Mouse (Mus musculus) liver, embryonic 11.5 days (tissue): ENCODE measurements around the gene E330009J07Rik. TPM values are rescaled to one million over a fixed set of nuclear protein-coding genes. Genes with fewer than 3 reads are reported as not detected.
A peak's percentile ranks its signal among the peaks of the same experiment; 100 is the strongest.

Experiments
- ATAC-seq: fragments of 200-750 bp; cut with Nextera tagmentation; replicated peaks from 2 replicates; pipeline ENCODE4 v1.8.0; 2017; ENCODE audit warnings: moderate number of reproducible peaks, mild to moderate bottlenecking, moderate TSS enrichment, moderate library complexity; ENCODE audit not compliant: low FRiP score
- DNase-seq: peaks from one replicate; pipeline ENCODE4 v3.0.0-alpha.2; 2017; ENCODE audit warnings: low spot score
- H3K27ac ChIP-seq: fragments of 300-500 bp; sonication (generic); 2 replicates; pipeline ENCODE4 v1.5.1; 2014; ENCODE audit warnings: mild to moderate bottlenecking, low read depth, low read length, control low read depth
- H3K27me3 ChIP-seq: fragments of 300-500 bp; sonication (generic); replicated peaks from 2 replicates; pipeline ENCODE4 v1.6.1; 2014; ENCODE audit warnings: low read length, mixed read lengths; ENCODE audit not compliant: control insufficient read depth, insufficient read depth
- H3K36me3 ChIP-seq: fragments of 300-500 bp; sonication (generic); 2 replicates; pipeline ENCODE4 v1.6.1; 2014; ENCODE audit warnings: mild to moderate bottlenecking, low read length, moderate library complexity, mixed read lengths; ENCODE audit not compliant: control insufficient read depth, insufficient read depth
- H3K4me1 ChIP-seq: fragments of 300-500 bp; sonication (generic); replicated peaks from 2 replicates; pipeline ENCODE4 v1.6.1; 2014; ENCODE audit warnings: low read length, mixed read lengths; ENCODE audit not compliant: control insufficient read depth, insufficient read depth
- H3K4me2 ChIP-seq: fragments of 300-500 bp; sonication (generic); 2 replicates; pipeline ENCODE4 v1.6.1; 2014; ENCODE audit warnings: mild to moderate bottlenecking, control low read depth, moderate library complexity
- H3K4me3 ChIP-seq: fragments of 300-500 bp; sonication (generic); 2 replicates; pipeline ENCODE4 v1.5.1; 2014; ENCODE audit warnings: low read depth, low read length, control low read depth
- H3K9ac ChIP-seq: fragments of 300-500 bp; sonication (generic); 2 replicates; pipeline ENCODE4 v1.6.1; 2014; ENCODE audit warnings: low read depth, low read length, control low read depth
- H3K9me3 ChIP-seq: fragments of 300-500 bp; sonication (generic); 2 replicates; pipeline ENCODE4 v1.6.1; 2016; ENCODE audit warnings: low read length, inconsistent platforms, mixed read lengths; ENCODE audit not compliant: control insufficient read depth
- WGBS: fragments of 180-500 bp; shearing (Covaris S2); extraction: QIAGEN DNeasy Blood & Tissue Kit; methylation state at CpG from one replicate; pipeline ENCODE4 v1.1.7; 2014; 5-methylcytosine and 5-hydroxymethylcytosine counted together
- polyA plus RNA-seq: library from polyadenylated mRNA; unstranded; fragments of >200 nt; fragmentation: Nextera tagmentation; extraction: Ambion mirVana; gene quantifications from 2 replicates; pipeline ENCODE4 v1.2.1, GENCODE M21; 2014

The E330009J07Rik gene
- polyA plus RNA-seq, 1 experiment from 2014 or later = 5.5 TPM

DNA sequence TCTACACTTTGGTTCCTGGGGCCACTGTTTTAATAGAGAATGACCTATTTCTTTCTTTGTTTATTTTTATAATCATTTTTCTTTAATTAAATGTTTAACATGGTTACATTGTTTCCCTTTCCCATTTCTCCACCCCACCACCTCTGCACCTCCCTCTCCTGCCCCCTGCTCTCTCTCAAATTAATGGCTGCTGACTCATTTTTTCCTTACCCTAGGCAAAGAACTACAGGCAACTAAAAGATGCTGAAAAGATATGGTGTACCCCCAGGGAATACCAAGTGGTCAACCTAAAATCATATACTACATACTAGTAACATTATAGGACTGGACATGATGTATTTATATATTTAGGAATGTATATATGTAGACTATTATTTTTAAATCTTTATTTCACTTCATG, 12.7 kb upstream of the E330009J07Rik start:
- no peaks in the 10 kb centered on the region for H3K36me3 ChIP-seq
- no peak overlapping the region for H3K4me2 ChIP-seq
- ATAC-seq (no peak), DNase-seq (no peak)
- H3K9ac ChIP-seq = no peak overlapping the region
- H3K27me3 ChIP-seq = no peaks in the 10 kb centered on the region; the same call in 1 of the 2 replicates
- no peak overlapping the region for H3K27ac ChIP-seq
- no peaks in the 10 kb centered on the region for H3K4me1 ChIP-seq
- no peak overlapping the region for H3K4me3 ChIP-seq
- no peaks in the 10 kb centered on the region for H3K9me3 ChIP-seq

DNA sequence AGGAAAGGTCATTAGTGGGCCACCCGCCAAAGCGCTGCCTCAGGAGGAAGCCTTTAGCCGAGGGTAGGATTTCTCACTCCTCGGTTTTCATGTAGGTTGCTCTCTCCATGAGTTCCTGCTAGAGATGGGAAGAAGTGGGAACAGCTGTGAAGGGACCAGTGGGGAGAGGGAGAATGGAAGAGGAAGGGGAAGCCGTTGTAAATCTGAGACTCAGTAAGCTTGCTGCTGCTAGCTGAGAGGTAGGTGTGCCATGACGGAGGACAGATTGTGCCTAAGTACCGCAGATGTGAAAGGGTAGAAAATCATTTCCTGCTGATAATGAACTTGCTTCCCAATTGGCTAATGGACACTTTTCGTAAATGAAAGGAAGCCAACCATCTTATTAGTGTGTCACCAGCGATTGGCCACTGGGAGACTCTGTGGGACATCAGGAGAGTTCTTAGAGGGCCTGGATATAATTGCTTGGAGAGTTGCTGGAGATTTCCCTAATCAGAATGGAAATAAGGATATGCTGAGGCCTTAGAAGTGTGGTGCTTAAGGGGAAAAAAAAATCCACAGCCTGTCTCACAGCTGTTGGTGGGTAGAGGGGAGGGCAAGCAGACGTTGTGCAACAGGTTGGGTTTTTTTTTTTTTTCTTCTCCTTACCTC, 7.5 kb upstream of the E330009J07Rik start:
- no peak overlapping the region for H3K4me2 ChIP-seq
- DNase-seq = no peak
- WGBS = 25% methylated on average over 10 of the region's 10 CpGs
- peaks cover 5% of the 10 kb centered on the region; the same call in 1 of the 2 replicates for H3K27me3 ChIP-seq
- no peaks in the 10 kb centered on the region for H3K4me1 ChIP-seq
- no peak overlapping the region for H3K27ac ChIP-seq
- no peak overlapping the region for H3K9ac ChIP-seq
- no peak for ATAC-seq
- no peaks in the 10 kb centered on the region for H3K36me3 ChIP-seq
- no peak overlapping the region for H3K4me3 ChIP-seq
- H3K9me3 ChIP-seq = no peaks in the 10 kb centered on the region

DNA sequence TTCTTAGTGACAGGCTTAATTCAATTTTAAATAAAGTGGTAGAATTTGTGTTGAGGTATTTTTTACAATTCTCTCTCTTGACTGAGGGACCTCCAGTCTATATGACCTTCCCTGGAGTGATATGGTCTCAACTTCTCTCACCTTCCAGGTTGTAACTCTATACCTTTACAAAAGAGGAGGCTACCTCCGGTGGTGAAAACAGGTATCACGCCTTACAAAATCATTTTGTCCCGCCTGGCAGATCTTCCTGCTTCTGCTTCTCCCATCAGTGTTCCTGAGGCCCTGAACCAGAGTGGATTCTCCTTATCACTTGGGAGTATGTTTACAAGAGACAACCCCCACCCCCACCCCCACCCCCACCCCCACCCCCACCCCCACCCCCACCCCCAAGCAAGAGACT, 5.8 kb upstream of the E330009J07Rik start:
- Histone ChIP-seq H3K4me2 (no peak overlapping the region), H3K4me1 (no peaks in the 10 kb centered on the region), H3K9me3 (no peaks in the 10 kb centered on the region), H3K9ac (no peak overlapping the region), H3K4me3 (no peak overlapping the region), H3K27ac (no peak overlapping the region), H3K36me3 (no peaks in the 10 kb centered on the region), H3K27me3 (peaks cover 5% of the 10 kb centered on the region; the same call in 1 of the 2 replicates)
- DNase-seq (no peak), ATAC-seq (no peak)
- 34% methylated on average over 3 of the region's 3 CpGs for WGBS

DNA sequence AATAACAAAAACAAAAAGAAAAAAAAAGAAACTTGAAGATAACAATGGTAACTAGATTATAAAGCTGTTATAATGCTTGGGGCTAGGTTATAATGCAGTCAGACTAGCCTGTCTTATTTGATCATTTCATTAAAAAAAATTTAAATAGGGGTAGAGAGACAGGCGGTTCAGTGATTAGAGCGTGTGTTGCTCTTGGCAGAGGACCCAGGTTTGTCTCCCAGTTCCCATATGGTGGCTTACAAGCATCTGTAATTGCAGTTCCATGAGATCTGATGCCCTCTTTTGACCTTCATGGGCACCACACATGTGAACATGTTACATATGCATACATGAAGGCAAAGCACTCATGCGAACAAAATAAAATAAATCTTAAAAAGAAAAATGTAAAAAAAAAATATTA, 5.3 kb upstream of the E330009J07Rik start:
- Histone ChIP-seq H3K36me3 (no peaks in the 10 kb centered on the region), H3K4me2 (no peak overlapping the region), H3K27me3 (peaks cover 5% of the 10 kb centered on the region; the same call in 1 of the 2 replicates), H3K4me1 (no peaks in the 10 kb centered on the region; the same call in 1 of the 2 replicates), H3K27ac (no peak overlapping the region), H3K9ac (no peak overlapping the region), H3K9me3 (no peaks in the 10 kb centered on the region), H3K4me3 (no peak overlapping the region)
- ATAC-seq (no peak), DNase-seq (no peak)
- WGBS = 78% methylated on average over 3 of the region's 3 CpGs

DNA sequence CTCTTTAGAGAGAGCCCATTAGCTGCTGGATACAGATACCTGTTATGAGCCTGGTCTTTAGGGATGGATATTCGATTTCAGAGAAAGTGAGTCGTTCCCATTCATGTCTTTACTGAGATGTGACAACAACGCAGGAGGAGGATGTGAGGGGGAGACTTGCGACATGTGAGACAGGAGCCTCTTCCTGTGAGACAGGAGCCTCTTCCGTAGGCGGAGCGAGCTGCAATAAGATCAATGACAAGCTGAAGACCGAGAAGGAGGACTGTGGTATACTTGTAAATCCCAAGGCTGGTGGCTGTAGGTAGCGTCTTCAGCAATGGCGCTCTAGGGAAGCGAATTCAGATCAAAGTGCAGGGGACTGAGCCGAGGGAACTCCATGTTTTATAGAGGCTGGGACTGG, 3.8 kb upstream of the E330009J07Rik start:
- no peak overlapping the region for H3K4me3 ChIP-seq
- ATAC-seq = no peak
- H3K4me2 ChIP-seq = peak overlapping the region; percentile 29
- peaks cover 5% of the 10 kb centered on the region for H3K27me3 ChIP-seq
- H3K36me3 ChIP-seq = no peaks in the 10 kb centered on the region
- DNase-seq = no peak
- WGBS = 20% methylated on average over 12 of the region's 12 CpGs
- H3K9me3 ChIP-seq = no peaks in the 10 kb centered on the region
- H3K9ac ChIP-seq = no peak overlapping the region
- no peaks in the 10 kb centered on the region; the same call in 1 of the 2 replicates for H3K4me1 ChIP-seq
- H3K27ac ChIP-seq = no peak overlapping the region

DNA sequence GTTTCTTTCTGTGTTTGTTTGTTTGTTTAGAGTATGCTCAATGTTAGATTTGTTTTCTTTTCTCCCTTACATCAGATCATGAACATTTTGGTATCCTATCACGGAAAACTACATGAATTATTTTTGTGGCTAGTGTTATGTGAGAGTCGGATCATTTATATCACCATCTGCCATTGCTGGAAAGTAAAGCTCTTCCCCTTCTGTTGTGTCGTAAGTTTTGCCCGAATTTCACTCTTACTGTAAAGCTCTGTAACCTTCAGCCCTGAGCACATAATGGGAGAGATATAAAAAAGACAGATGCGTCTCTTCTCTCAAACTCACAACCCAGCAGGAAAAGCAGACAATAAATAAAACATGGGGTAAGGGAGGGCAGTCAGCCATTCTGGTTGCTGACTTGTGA, 3.0 kb upstream of the E330009J07Rik start, which contains the start of gene Wee2:
Gene Wee2, plus strand, starts transcription at position 153 of the 400 bp plus-strand sequence.
- no peak within 1 kb of the TSS for H3K27ac ChIP-seq
- no peak within 1 kb of the TSS for H3K9ac ChIP-seq
- H3K4me2 ChIP-seq = peak within 1 kb of the TSS; percentile 29
- no peaks in the 10 kb centered on the region for H3K36me3 ChIP-seq
- ATAC-seq = no peak
- no peaks in the 10 kb centered on the region for H3K9me3 ChIP-seq
- peaks cover 5% of the 10 kb centered on the region for H3K27me3 ChIP-seq
- no peaks in the 10 kb centered on the region; the same call in 1 of the 2 replicates for H3K4me1 ChIP-seq
- no peak within 1 kb of the TSS for H3K4me3 ChIP-seq
- DNase-seq = no peak
- WGBS = 75% methylated on average over 5 of the region's 5 CpGs

DNA sequence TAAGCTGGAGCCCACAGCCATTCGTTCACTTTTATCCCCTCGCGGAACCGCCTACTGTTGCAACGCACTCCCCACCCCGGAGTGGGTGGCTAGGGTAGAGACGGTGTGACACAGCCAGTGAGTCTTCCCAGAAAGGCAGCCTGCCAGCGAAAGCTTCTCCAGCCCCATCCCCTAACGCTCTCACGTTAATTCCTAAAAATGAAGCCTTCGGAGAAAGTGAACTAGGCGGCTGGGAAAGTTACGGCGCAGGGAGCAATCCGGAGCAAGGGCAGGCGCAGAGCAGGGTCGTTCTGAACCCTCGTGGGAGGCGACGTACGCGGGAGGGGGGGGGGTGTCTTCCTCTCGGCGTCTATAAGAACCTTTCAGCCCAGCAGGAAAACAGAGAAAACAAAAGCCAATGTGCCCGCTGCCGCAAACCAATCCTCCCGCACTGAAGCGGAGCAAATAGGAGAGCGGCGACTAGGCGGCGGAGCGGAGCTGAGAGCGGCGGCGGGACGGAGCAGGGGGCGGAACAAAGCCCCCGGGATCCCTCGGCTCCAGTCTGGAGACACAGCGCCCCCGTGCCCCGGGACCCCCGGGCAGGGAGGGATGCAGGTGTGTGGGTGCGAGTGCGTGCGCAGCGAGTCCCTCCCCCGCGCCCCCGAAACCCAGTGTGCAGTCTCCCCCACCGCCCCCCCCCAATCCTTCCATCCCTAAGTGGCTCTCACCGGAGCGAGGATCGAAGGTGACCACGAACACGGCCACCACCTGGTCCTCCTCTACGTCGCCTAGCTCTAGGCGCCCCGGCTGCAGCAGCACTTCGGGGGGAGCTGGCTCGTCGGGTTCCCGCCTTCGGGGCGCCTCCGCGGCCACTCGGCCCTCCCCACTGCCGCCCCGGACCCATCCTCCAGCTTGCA, 536 bp downstream of the E330009J07Rik start:
- ATAC-seq (peak; percentile 29), DNase-seq (peak; percentile 58)
- Histone ChIP-seq H3K9me3 (no peaks in the 10 kb centered on the region), H3K27me3 (no peaks in the 10 kb centered on the region; the same call in 1 of the 2 replicates), H3K4me2 (peak overlapping the region; percentile 94), H3K4me1 (no peaks in the 10 kb centered on the region; the same call in 1 of the 2 replicates), H3K36me3 (no peaks in the 10 kb centered on the region), H3K9ac (peak overlapping the region; percentile 75), H3K4me3 (peak overlapping the region; percentile 78), H3K27ac (no peak overlapping the region)
- WGBS = under 1% methylated on average over 70 of the region's 72 CpGs

DNA sequence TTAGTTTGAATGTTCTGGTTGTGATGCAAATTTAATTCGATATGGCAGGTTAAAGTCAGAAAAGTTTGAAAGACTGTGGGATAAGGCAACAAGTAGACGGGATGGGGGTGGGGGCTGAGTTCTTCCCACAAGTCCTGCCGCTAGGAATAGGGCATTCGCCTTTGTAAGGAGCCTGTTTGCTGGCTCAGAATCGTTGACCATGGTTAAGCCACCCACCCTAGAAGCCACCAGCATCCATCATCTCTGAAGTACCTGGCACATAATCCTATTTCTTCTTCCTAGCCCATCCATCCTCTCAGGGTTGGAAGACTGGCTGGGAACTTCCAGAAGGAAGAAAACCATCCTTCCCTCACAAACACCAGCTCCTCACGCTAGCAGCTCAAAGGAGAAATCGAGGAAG, 1.2 kb downstream of the E330009J07Rik start:
- Histone ChIP-seq H3K36me3 (no peaks in the 10 kb centered on the region), H3K4me1 (no peaks in the 10 kb centered on the region; the same call in 1 of the 2 replicates), H3K4me2 (peak overlapping the region; percentile 94), H3K9me3 (no peaks in the 10 kb centered on the region), H3K27ac (no peak overlapping the region), H3K4me3 (peak overlapping the region; percentile 78), H3K9ac (no peak overlapping the region), H3K27me3 (no peaks in the 10 kb centered on the region; the same call in 1 of the 2 replicates)
- ATAC-seq (no peak), DNase-seq (no peak)
- 21% methylated on average over 7 of the region's 7 CpGs for WGBS
